Mouse (Mus musculus) heart, embryonic 11.5 days (tissue): ENCODE results near the gene Zfp185. TPM values are rescaled to one million over a fixed set of nuclear protein-coding genes. Genes with fewer than 3 reads are reported as not detected.
A peak's percentile ranks its signal among the peaks of the same experiment; 100 is the strongest.

Experiments used
- ATAC-seq: fragments of 200-750 bp; cut with Nextera tagmentation; replicated peaks from 2 replicates; pipeline ENCODE4 v1.8.0; 2017; ENCODE audit warnings: moderate library complexity; ENCODE audit not compliant: insufficient number of reproducible peaks, low FRiP score, low TSS enrichment
- H3K27ac ChIP-seq: fragments of 300-500 bp; sonication (generic); 2 replicates; pipeline ENCODE4 v1.5.1; 2014; ENCODE audit warnings: mild to moderate bottlenecking, low read depth, low read length
- H3K27me3 ChIP-seq: fragments of 300-500 bp; sonication (generic); 2 replicates; pipeline ENCODE4 v1.6.1; 2014; ENCODE audit warnings: mild to moderate bottlenecking, low read length, mixed read lengths; ENCODE audit not compliant: control insufficient read depth, insufficient read depth
- H3K36me3 ChIP-seq: fragments of 300-500 bp; sonication (generic); 2 replicates; pipeline ENCODE4 v1.6.1; 2014; ENCODE audit warnings: mild to moderate bottlenecking, low read length, moderate library complexity, mixed read lengths; ENCODE audit not compliant: control insufficient read depth, insufficient read depth
- H3K4me1 ChIP-seq: fragments of 300-500 bp; sonication (generic); 2 replicates; pipeline ENCODE4 v1.6.1; 2014; ENCODE audit warnings: low read length; ENCODE audit not compliant: control insufficient read depth, insufficient read depth
- H3K4me2 ChIP-seq: fragments of 300-500 bp; sonication (generic); 2 replicates; pipeline ENCODE4 v1.6.1; 2014; ENCODE audit warnings: mild to moderate bottlenecking, moderate library complexity
- H3K4me3 ChIP-seq: fragments of 300-500 bp; sonication (generic); 2 replicates; pipeline ENCODE4 v1.5.1; 2014; ENCODE audit warnings: low read depth, low read length
- H3K9ac ChIP-seq: fragments of 300-500 bp; sonication (generic); 2 replicates; pipeline ENCODE4 v1.6.1; 2014; ENCODE audit warnings: mild to moderate bottlenecking, low read depth, low read length, moderate library complexity
- H3K9me3 ChIP-seq: fragments of 300-500 bp; sonication (generic); replicated peaks from 2 replicates; pipeline ENCODE4 v1.6.1; 2016; ENCODE audit warnings: low read length; ENCODE audit not compliant: control insufficient read depth
- WGBS: fragments of 180-500 bp; shearing (Covaris S2); extraction: QIAGEN DNeasy Blood & Tissue Kit; methylation state at CpG from one replicate; pipeline ENCODE4 v1.1.7; 2014; ENCODE audit not compliant: insufficient replicate concordance; 5-methylcytosine and 5-hydroxymethylcytosine counted together
- polyA plus RNA-seq: library from polyadenylated mRNA; unstranded; fragments of >200 nt; fragmentation: Nextera tagmentation; extraction: Ambion mirVana; gene quantifications from 2 replicates; pipeline ENCODE4 v1.2.1, GENCODE M21; 2014

The Zfp185 gene
- polyA plus RNA-seq, 1 experiment from 2014 or later, result 6.1 TPM

DNA sequence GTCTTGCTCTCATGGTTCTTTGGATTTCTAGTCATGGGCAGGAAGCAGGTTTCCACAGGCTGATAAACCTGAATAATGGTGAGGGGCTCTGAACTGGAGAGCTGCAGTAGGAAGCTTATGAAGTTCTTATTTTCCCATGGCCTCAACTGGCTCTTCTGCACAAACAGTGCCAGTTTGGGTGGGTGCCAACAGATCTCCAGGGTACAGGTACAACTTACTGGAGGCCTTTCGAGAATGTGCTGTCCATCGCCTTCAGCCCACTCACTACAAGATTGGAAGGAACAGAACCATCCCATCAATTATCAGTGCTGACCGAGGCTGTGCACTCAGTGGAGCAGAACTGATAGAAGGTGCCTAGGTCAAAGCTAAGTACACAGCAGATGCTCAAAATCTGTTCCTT lies 1.3 kb downstream of the Zfp185 start:
- no peaks in the 10 kb centered on the region for H3K9me3 ChIP-seq
- H3K4me1 ChIP-seq, result no peaks in the 10 kb centered on the region
- no peak overlapping the region for H3K27ac ChIP-seq
- H3K4me3 ChIP-seq, result no peak overlapping the region
- H3K4me2 ChIP-seq, result no peak overlapping the region
- H3K9ac ChIP-seq, result no peak overlapping the region
- ATAC-seq, result no peak
- peaks cover 12% of the 10 kb centered on the region; the same call in 1 of the 2 replicates for H3K27me3 ChIP-seq
- no peaks in the 10 kb centered on the region for H3K36me3 ChIP-seq
- 87% methylated on average over 3 of the region's 3 CpGs for WGBS

DNA sequence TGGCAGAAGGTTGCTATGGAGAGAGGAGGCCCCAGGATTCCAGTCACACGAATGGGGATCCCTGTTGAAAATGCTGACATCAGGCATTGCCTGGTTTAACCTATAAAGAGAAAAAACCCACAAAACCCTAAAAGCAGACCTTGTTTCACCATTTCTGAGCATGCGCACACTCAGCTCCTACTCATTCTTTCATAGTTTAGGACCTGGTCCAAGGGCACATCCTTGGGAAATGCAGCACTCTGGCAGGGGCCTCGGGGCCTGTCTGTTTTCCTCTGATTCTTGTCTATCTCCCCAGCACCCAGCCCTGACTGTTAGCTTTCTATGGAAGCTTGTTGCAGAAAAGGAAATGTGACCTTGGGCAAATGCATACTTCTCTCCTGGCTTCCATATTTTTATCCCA lies 3.4 kb downstream of the Zfp185 start:
- no peak for ATAC-seq
- H3K4me2 ChIP-seq, result no peak overlapping the region
- no peaks in the 10 kb centered on the region for H3K4me1 ChIP-seq
- H3K9ac ChIP-seq, result no peak overlapping the region
- WGBS, result 71% methylated on average over 3 of the region's 3 CpGs
- no peaks in the 10 kb centered on the region for H3K9me3 ChIP-seq
- peaks cover 8% of the 10 kb centered on the region; the same call in 1 of the 2 replicates for H3K27me3 ChIP-seq
- H3K36me3 ChIP-seq, result no peaks in the 10 kb centered on the region
- no peak overlapping the region for H3K27ac ChIP-seq
- no peak overlapping the region for H3K4me3 ChIP-seq

DNA sequence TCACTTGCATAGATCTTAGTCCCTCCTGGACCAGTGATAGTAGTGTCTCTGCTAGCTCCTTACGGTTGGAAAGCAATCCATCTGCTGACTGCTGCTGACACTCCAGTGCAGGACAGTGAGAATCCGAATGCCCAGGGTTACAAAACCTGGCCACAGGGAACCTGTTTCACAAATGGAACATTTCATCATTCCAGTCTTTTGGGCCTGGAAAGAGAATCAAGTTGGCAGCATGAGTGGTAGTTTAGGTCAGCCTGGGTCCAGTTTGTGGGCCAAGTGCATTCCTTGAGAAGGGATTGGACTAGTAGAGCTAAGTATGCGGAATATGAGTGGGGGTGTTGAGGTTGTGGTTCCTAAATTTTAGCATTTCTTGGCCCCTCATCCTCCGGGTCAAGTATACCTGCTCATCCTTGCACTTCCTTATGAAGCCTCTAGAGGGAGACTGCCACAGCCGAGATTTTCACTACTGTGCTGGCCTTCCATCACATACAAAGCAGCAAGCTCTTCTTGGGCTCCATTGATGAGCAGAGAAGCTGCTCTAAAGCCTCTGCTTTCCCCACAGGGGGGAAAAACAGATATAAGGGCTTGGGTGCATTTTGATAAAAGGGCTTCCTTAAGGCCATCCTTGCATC lies 5.3 kb downstream of the Zfp185 start:
- Histone ChIP-seq H3K4me2 (no peak overlapping the region), H3K27ac (no peak overlapping the region), H3K4me3 (no peak overlapping the region), H3K36me3 (no peaks in the 10 kb centered on the region), H3K27me3 (peaks cover 8% of the 10 kb centered on the region; the same call in 1 of the 2 replicates), H3K4me1 (no peaks in the 10 kb centered on the region), H3K9ac (no peak overlapping the region), H3K9me3 (no peaks in the 10 kb centered on the region)
- no peak for ATAC-seq
- WGBS, result 49% methylated on average over 5 of the region's 5 CpGs

DNA sequence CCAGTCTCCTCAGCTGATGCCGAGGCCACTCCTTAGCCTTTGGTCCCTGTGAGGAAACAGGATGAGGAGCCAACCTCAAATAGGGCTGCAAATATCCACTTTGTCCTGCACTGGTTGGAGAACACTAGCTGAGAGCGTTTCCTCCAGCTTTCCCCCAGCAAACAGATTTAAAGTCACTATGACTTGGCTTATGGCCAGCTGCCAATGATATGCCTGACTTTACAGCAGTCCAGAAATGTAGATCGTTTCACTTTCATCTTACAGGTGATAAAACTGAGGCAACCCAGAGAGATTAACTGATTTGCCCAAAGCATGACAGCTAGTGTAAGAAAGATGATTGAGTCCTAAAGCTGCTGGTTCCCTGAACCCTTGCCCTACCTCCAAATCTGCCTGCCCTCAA lies 8.4 kb downstream of the Zfp185 start:
- no peaks in the 10 kb centered on the region for H3K36me3 ChIP-seq
- H3K9me3 ChIP-seq, result no peaks in the 10 kb centered on the region
- no peak overlapping the region for H3K9ac ChIP-seq
- no peaks in the 10 kb centered on the region for H3K4me1 ChIP-seq
- no peak for ATAC-seq
- H3K4me3 ChIP-seq, result no peak overlapping the region
- no peaks in the 10 kb centered on the region; the same call in 1 of the 2 replicates for H3K27me3 ChIP-seq
- WGBS, result 65% methylated on average over 3 of the region's 3 CpGs
- H3K27ac ChIP-seq, result no peak overlapping the region
- H3K4me2 ChIP-seq, result no peak overlapping the region

DNA sequence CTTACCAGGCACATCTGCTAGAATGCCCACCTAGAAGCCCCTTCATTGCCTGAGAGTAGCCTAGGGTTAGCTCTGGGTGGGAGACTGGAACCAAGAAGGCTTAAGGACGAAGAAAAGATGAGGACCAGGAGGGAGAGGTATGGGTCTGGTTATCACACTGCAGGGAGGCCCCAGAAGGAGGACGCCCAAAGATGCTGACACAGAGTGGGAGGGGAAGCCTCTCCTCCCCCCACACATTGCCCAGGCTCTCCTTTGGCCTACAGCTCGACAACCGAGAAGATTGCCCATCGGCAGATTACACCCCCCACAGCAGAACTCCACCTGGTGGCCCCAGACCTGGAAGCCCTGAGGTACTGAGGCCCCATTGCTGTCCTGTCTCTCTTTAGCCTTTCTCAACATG lies 16.0 kb downstream of the Zfp185 start:
- Histone ChIP-seq H3K27ac (no peak overlapping the region), H3K9ac (no peak overlapping the region), H3K27me3 (no peaks in the 10 kb centered on the region), H3K4me1 (no peaks in the 10 kb centered on the region), H3K4me2 (no peak overlapping the region), H3K36me3 (no peaks in the 10 kb centered on the region), H3K9me3 (no peaks in the 10 kb centered on the region), H3K4me3 (no peak overlapping the region)
- no peak for ATAC-seq
- 73% methylated on average over 5 of the region's 5 CpGs for WGBS

DNA sequence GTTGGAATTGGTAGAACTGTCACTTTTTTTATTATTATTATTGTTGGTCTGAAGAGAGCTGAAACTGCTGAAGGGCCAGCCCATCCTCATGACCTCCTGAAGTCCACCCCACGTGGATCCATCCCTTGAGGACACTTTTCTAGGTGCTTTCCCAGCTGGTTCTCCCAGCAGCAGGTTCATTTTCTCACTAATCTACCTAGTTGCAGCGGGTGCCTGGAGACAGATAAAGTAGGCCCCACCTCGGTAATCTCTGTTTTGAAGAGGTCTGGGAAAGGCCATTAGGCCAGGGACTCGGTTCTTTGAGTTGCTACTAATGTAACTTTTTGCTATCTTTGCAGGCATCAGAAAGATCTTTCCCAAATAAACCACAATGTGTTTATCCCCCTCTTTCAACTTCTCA lies 18.5 kb downstream of the Zfp185 start:
- Histone ChIP-seq H3K36me3 (no peaks in the 10 kb centered on the region), H3K4me2 (no peak overlapping the region), H3K9ac (no peak overlapping the region), H3K9me3 (no peaks in the 10 kb centered on the region), H3K4me3 (no peak overlapping the region), H3K4me1 (no peaks in the 10 kb centered on the region), H3K27me3 (no peaks in the 10 kb centered on the region), H3K27ac (no peak overlapping the region)
- ATAC-seq, result no peak
- 56% methylated on average over 4 of the region's 4 CpGs for WGBS

DNA sequence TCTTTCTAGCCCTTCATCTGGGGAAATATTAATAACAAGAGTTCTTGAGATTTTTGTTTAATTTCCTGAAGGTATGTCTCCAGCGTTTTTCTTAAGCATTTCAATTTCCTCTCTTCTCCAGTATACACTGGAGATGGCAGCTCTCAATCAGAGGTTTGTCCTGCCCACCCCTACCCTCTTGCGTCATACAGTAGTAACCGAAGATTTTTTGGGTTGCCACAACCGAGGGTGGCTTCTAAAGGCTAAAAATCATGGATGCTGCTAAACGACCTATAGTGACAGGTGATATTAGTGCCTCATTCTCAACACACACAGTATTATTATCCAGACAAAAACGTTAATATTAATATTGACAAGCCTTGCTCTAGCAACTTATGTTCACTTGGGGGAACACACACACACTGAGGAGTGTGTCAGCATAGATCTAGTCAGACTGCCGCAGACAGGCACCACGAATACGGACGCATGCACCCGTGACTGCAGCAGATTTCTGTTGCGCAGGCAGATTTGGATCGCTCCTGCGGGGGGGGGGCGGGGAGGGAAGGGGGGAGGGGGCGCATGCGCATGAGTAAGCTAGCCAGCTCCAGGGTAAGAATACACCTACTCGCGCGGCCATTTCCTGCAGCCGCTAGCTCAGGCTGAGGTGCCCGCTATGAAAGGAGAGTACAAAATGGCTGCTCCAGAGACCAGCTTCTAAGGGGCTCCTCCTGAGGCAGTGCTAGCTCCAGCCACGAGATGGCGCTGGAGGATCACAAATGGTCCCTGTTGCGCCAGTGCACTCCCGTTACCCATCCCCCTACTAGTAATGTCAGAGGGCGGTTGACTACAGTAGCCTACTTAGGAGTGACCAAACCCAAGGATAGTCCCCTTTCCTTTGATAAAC lies 20.7 kb downstream of the Zfp185 start:
- no peaks in the 10 kb centered on the region for H3K9me3 ChIP-seq
- H3K4me3 ChIP-seq, result peak overlapping the region; percentile 36
- H3K4me1 ChIP-seq, result no peaks in the 10 kb centered on the region
- no peaks in the 10 kb centered on the region for H3K36me3 ChIP-seq
- 18% methylated on average over 24 of the region's 27 CpGs for WGBS
- H3K4me2 ChIP-seq, result peak overlapping the region; percentile 52
- no peaks in the 10 kb centered on the region for H3K27me3 ChIP-seq
- no peak overlapping the region for H3K27ac ChIP-seq
- peak overlapping the region; percentile 48; the same call in 1 of the 2 replicates for H3K9ac ChIP-seq
- ATAC-seq, result peak; percentile 97

DNA sequence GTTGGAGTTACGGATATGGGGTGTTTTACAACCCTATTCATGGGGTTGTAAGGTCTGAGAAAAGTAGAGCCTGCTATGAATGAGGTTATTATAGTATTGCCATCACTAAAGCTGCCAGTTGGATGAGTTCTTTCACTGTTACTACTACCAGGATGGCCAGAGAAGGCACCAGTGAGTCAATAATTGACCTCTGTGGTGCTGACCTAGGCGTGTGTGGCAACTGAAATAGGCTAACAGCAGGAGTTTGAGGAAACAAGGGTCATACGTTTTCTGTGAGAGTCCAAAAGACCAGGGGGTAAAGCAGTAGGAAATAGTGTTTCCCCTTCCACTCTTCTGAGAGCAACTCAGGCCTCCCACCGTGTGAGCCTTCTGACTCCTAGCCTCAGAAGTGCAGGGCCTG lies 25.7 kb downstream of the Zfp185 start:
- Histone ChIP-seq H3K27ac (no peak overlapping the region), H3K4me1 (no peaks in the 10 kb centered on the region), H3K9me3 (no peaks in the 10 kb centered on the region), H3K4me3 (no peak overlapping the region), H3K36me3 (no peaks in the 10 kb centered on the region), H3K27me3 (no peaks in the 10 kb centered on the region; the same call in 1 of the 2 replicates), H3K9ac (no peak overlapping the region), H3K4me2 (no peak overlapping the region)
- no peak for ATAC-seq
- WGBS, result 58% methylated on average over 4 of the region's 4 CpGs
